Mouse (Mus musculus): ENCODE data around the gene Lrig1.

Gene Lrig1

GRCm38 (mm10) chr6:94695121-94695930 lies 4.6 kb downstream of the Lrig1 start:
- Histone ChIP-seq H3K9me3 (ENCODE audit: low read length) (no peaks in the 10 kb centered on the region), H3K27me3 (ENCODE audit: insufficient read depth, low read length) (peaks cover 17% of the 10 kb centered on the region), H3K36me3 (ENCODE audit: insufficient read depth, low read length) (no peaks in the 10 kb centered on the region), H3K4me1 (replicated peaks; ENCODE audit: low read depth, low read length) (peaks cover 83% of the 10 kb centered on the region), H3K4me3 (replicated peaks; ENCODE audit: low read length) (peak overlapping the region; percentile 37)
- TF ChIP-seq NANOG (IDR thresholded peaks at IDR 0.05; ENCODE audit: borderline replicate concordance, low read length): no peak
- TF ChIP-seq CTCF (conservative IDR thresholded peaks at IDR 0.05; ENCODE audit: low read length): peak; percentile 45
- no peak for TF ChIP-seq POU5F1 (IDR thresholded peaks at IDR 0.05; ENCODE audit: borderline replicate concordance, low read length)

DNA sequence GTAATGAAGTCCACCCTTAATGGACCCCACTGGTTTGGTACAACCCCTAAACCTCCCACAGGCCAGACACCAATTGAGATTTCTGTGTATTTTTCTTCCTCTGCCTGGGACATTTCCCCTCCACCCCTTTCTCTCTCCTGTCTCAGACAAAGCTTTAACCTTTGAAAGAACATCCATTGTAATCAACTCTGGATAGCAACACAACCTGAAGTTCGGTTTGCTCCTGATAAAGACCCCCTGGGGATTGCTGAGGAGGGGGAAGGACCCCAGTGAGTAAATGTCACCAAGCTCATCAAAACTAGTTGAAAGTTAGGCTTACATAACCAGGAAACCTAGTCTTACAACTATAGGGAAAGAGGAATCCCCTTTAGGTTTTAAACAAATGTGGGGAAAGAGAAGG lies 5.5 kb downstream of the Lrig1 start:
- Histone ChIP-seq H3K4me1 (replicated peaks; ENCODE audit: low read depth, low read length) (peaks cover 91% of the 10 kb centered on the region), H3K9me3 (ENCODE audit: low read length) (no peaks in the 10 kb centered on the region), H3K4me3 (replicated peaks; ENCODE audit: low read length) (peak overlapping the region; percentile 37), H3K27me3 (ENCODE audit: insufficient read depth, low read length) (peaks cover 17% of the 10 kb centered on the region), H3K36me3 (ENCODE audit: insufficient read depth, low read length) (no peaks in the 10 kb centered on the region)
- TF ChIP-seq POU5F1 (IDR thresholded peaks at IDR 0.05; ENCODE audit: borderline replicate concordance, low read length): no peak
- no peak; the same call in 1 of the 2 replicates for TF ChIP-seq NANOG (IDR thresholded peaks at IDR 0.05; ENCODE audit: borderline replicate concordance, low read length)
- no peak for TF ChIP-seq CTCF (conservative IDR thresholded peaks at IDR 0.05; ENCODE audit: low read length)

DNA sequence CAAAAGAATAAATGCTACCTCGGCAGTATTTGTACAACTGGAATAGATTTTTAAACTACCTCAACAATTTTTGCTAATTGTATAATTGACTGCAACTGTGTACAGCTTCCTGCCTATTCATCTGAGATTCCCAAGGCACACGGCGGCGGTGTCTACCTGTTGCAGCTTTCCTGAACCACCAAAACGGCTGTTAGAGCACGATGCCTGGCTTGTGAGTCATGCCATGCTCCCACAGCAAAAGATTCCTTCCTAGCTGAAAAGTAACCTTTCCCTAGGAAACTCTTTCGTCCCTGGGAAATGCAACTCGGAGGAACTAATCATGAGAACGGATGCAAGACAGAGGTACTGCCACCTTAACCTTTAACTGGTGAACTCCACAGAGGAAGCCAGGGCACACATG lies 6.9 kb downstream of the Lrig1 start:
- H3K27me3 ChIP-seq (ENCODE audit: insufficient read depth, low read length): peaks cover 4% of the 10 kb centered on the region; the same call in 1 of the 2 replicates
- peaks cover 94% of the 10 kb centered on the region for H3K4me1 ChIP-seq (replicated peaks; ENCODE audit: low read depth, low read length)
- H3K9me3 ChIP-seq (ENCODE audit: low read length): no peaks in the 10 kb centered on the region
- no peaks in the 10 kb centered on the region for H3K36me3 ChIP-seq (ENCODE audit: insufficient read depth, low read length)
- TF ChIP-seq POU5F1 (IDR thresholded peaks at IDR 0.05; ENCODE audit: borderline replicate concordance, low read length): no peak
- no peak for TF ChIP-seq CTCF (conservative IDR thresholded peaks at IDR 0.05; ENCODE audit: low read length)
- no peak for TF ChIP-seq NANOG (IDR thresholded peaks at IDR 0.05; ENCODE audit: borderline replicate concordance, low read length)
- H3K4me3 ChIP-seq (replicated peaks; ENCODE audit: low read length): no peak overlapping the region

DNA sequence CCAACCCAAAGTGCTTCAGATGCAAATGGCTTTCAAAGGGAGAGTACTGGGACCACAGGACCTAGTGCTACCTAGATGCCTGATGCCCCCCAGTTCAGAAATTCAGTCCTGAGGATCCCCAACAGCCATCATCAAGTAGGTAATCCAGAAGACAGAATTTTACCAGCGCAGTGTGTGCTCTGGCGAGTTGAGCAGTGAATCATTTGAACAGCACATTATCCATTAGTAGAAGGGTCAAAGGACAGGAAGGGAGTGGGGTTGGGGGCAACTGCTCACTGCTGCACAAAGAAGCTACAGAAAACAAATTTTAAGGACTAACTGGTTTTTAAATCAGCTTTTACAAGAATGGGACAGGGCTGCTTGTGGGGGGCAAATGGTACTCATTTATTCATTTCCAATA lies 8.0 kb downstream of the Lrig1 start:
- no peak for TF ChIP-seq NANOG (IDR thresholded peaks at IDR 0.05; ENCODE audit: borderline replicate concordance, low read length)
- TF ChIP-seq POU5F1 (IDR thresholded peaks at IDR 0.05; ENCODE audit: borderline replicate concordance, low read length): no peak
- no peak overlapping the region for H3K4me3 ChIP-seq (replicated peaks; ENCODE audit: low read length)
- H3K36me3 ChIP-seq (ENCODE audit: insufficient read depth, low read length): no peaks in the 10 kb centered on the region
- peaks cover 100% of the 10 kb centered on the region for H3K4me1 ChIP-seq (replicated peaks; ENCODE audit: low read depth, low read length)
- no peaks in the 10 kb centered on the region for H3K9me3 ChIP-seq (ENCODE audit: low read length)
- H3K27me3 ChIP-seq (ENCODE audit: insufficient read depth, low read length): no peaks in the 10 kb centered on the region

- TF ChIP-seq NANOG (IDR thresholded peaks at IDR 0.05; ENCODE audit: borderline replicate concordance, low read length) (no peak), CTCF (conservative IDR thresholded peaks at IDR 0.05; ENCODE audit: low read length) (no peak), POU5F1 (IDR thresholded peaks at IDR 0.05; ENCODE audit: borderline replicate concordance, low read length) (no peak)
- Histone ChIP-seq H3K27me3 (ENCODE audit: insufficient read depth, low read length) (no peaks in the 10 kb centered on the region), H3K36me3 (ENCODE audit: insufficient read depth, low read length) (no peaks in the 10 kb centered on the region), H3K4me3 (replicated peaks; ENCODE audit: low read length) (no peak overlapping the region), H3K9me3 (ENCODE audit: low read length) (no peaks in the 10 kb centered on the region), H3K4me1 (replicated peaks; ENCODE audit: low read depth, low read length) (peaks cover 100% of the 10 kb centered on the region)
These were observed 9.7 kb downstream of the Lrig1 start for GRCm38 (mm10) chr6:94690247-94690646.

DNA sequence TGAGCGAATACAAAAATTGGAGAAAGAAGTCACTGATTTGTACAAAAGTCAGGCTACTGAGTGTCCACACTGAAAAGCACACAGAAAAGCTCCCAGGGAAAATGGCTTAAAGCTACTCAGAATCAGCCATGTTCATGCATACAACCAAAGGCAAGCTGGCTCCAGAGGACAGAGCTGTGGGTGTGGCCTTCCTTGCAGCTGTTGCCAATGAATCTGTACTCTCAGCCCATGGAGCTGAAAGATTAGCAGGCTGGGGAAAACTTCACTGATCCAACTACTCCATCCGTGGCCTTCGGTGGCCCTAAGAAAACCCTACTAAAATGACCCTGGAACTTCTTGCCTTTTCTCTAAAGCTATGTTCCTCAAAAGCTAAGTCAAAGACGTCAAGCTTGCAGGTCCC lies 11.2 kb downstream of the Lrig1 start:
- no peaks in the 10 kb centered on the region for H3K9me3 ChIP-seq (ENCODE audit: low read length)
- H3K4me1 ChIP-seq (replicated peaks; ENCODE audit: low read depth, low read length): peaks cover 99% of the 10 kb centered on the region
- no peaks in the 10 kb centered on the region for H3K27me3 ChIP-seq (ENCODE audit: insufficient read depth, low read length)
- TF ChIP-seq NANOG (IDR thresholded peaks at IDR 0.05; ENCODE audit: borderline replicate concordance, low read length) (no peak), CTCF (conservative IDR thresholded peaks at IDR 0.05; ENCODE audit: low read length) (no peak), POU5F1 (IDR thresholded peaks at IDR 0.05; ENCODE audit: borderline replicate concordance, low read length) (no peak)
- H3K4me3 ChIP-seq (replicated peaks; ENCODE audit: low read length): 0 out of 2 replicates have a peak overlapping the region, but pooled peaks have one; percentile 10
- H3K36me3 ChIP-seq (ENCODE audit: insufficient read depth, low read length): no peaks in the 10 kb centered on the region

GRCm38 (mm10) chr6:94686048-94686447 lies 13.9 kb downstream of the Lrig1 start:
- Histone ChIP-seq H3K27me3 (ENCODE audit: insufficient read depth, low read length) (no peaks in the 10 kb centered on the region), H3K4me3 (replicated peaks; ENCODE audit: low read length) (no peak overlapping the region), H3K9me3 (ENCODE audit: low read length) (no peaks in the 10 kb centered on the region), H3K36me3 (ENCODE audit: insufficient read depth, low read length) (no peaks in the 10 kb centered on the region), H3K4me1 (replicated peaks; ENCODE audit: low read depth, low read length) (peaks cover 96% of the 10 kb centered on the region)
- no peak for TF ChIP-seq CTCF (conservative IDR thresholded peaks at IDR 0.05; ENCODE audit: low read length)
- TF ChIP-seq POU5F1 (IDR thresholded peaks at IDR 0.05; ENCODE audit: borderline replicate concordance, low read length): no peak
- TF ChIP-seq NANOG (IDR thresholded peaks at IDR 0.05; ENCODE audit: borderline replicate concordance, low read length): no peak

DNA sequence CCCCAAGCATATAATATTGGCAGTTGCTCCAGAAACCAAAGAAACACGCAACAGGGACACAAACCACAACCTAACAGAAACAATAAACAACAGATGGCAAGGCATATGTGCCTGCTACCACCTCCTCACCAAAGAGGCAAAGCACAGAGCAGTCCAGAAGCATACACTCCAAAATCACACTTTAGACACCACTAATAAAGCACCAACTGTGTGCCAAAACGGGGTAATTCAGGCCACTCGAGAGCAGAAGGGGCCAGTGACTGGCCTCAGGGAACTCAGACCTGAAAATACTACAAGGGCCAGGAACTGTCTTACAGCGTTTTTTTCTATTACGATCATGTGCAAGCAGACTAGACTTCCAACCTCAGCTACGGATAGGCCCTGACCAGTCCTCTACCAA lies 14.3 kb downstream of the Lrig1 start:
- Histone ChIP-seq H3K4me3 (replicated peaks; ENCODE audit: low read length) (no peak overlapping the region), H3K36me3 (ENCODE audit: insufficient read depth, low read length) (no peaks in the 10 kb centered on the region), H3K9me3 (ENCODE audit: low read length) (no peaks in the 10 kb centered on the region), H3K27me3 (ENCODE audit: insufficient read depth, low read length) (no peaks in the 10 kb centered on the region), H3K4me1 (replicated peaks; ENCODE audit: low read depth, low read length) (peaks cover 96% of the 10 kb centered on the region)
- TF ChIP-seq CTCF (conservative IDR thresholded peaks at IDR 0.05; ENCODE audit: low read length) (no peak), POU5F1 (IDR thresholded peaks at IDR 0.05; ENCODE audit: borderline replicate concordance, low read length) (no peak), NANOG (IDR thresholded peaks at IDR 0.05; ENCODE audit: borderline replicate concordance, low read length) (no peak)
